Comparison of ENCODE assay signal across 15 mouse cellular contexts in the genomic region with DNA sequence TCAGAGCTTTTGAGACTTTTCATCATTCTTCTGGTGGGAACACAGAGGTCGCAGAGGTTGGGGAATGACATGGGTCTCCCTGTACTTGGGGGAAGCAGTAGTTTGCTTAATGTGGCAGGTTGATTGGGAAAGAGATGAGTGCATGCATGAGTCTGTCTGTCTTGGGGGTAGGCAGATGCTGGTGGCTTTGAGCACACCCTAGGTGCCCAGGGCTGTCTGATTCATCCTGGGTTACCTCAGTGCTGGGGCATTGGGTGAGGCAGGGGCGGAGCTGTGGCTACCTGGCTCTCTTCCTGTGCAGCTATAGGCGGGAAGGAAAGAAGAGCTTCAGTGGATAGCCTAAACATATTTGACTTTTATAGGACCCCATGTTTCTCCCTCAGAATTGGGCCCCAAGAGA. TPM values are rescaled to one million over a fixed set of nuclear protein-coding genes. Genes with fewer than 3 reads are reported as not detected.
A peak's percentile ranks its signal among the peaks of the same experiment; 100 is the strongest.
DNase-seq lines count a peak whose midpoint lies in the region; ATAC-seq and TF ChIP-seq lines count a peak whose summit lies in the region.
"Had no signal": no experiment of that assay in that cellular context is flagged by ENCODE, and none has a peak within 500 bp of the region (broad histone marks: within the 10 kb centered on the region; RNA-seq: fewer than 3 reads in every experiment).

No protein-coding gene starts in this region.

- H3K36me3 ChIP-seq in hindbrain, embryonic 10.5 days: peaks cover 38% of the 10 kb centered on the region
- peaks cover 30% of the 10 kb centered on the region for H3K36me3 ChIP-seq in hindbrain, embryonic 13.5 days
- peaks cover 20% of the 10 kb centered on the region for H3K36me3 ChIP-seq in neural tube, embryonic 15.5 days
- H3K36me3 ChIP-seq in stomach, postnatal 0 days (ENCODE audit: control insufficient read depth, insufficient read depth, low read length): peaks cover 5% of the 10 kb centered on the region

- peaks cover 85% of the 10 kb centered on the region for H3K4me1 ChIP-seq in cerebellum, adult 2 months (ENCODE audit: control insufficient read depth, insufficient read depth, low read length)
- H3K4me1 ChIP-seq in hindbrain, embryonic 10.5 days (replicated peaks): peaks cover 48% of the 10 kb centered on the region
- H3K4me1 ChIP-seq in hindbrain, embryonic 13.5 days (replicated peaks): peaks cover 56% of the 10 kb centered on the region
- H3K4me1 ChIP-seq in neural tube, embryonic 15.5 days: peaks cover 50% of the 10 kb centered on the region
- H3K4me1 ChIP-seq in stomach, postnatal 0 days (replicated peaks; ENCODE audit: control insufficient read depth, insufficient read depth): peaks cover 6% of the 10 kb centered on the region

- no peak overlapping the region for H3K4me3 ChIP-seq in cerebellum, adult 2 months (replicated peaks; ENCODE audit: insufficient read depth, low read depth, low read length)
- no peak overlapping the region for H3K4me3 ChIP-seq in hindbrain, embryonic 10.5 days
- H3K4me3 ChIP-seq in hindbrain, embryonic 13.5 days: no peak overlapping the region
- H3K4me3 ChIP-seq in neural tube, embryonic 15.5 days (replicated peaks): no peak overlapping the region
- no peak overlapping the region for H3K4me3 ChIP-seq in stomach, postnatal 0 days (ENCODE audit: low read depth, low read length)
- H3K4me3 ChIP-seq: erythroblast, embryonic 14.5 days; liver, embryonic 15.5 days had no signal

- no peak for TF ChIP-seq EP300 in stomach, postnatal 0 days (optimal IDR thresholded peaks at IDR 0.05)

- no peak for DNase-seq in cerebellum, adult 2 months
- no peak for DNase-seq in hindbrain, embryonic 10.5 days (ENCODE audit: low spot score)
- no peak for DNase-seq in neural tube, embryonic 10.5 days (ENCODE audit: extremely low spot score, low spot score)
- peak; percentile 61 for DNase-seq in stomach, postnatal 0 days (ENCODE audit: low spot score)
- DNase-seq in spleen, adult 12 weeks (ENCODE audit: low spot score): no peak
- DNase-seq: B cell, adult 2 months; retina, postnatal 1 day had no signal

- no peak for ATAC-seq in cerebellum, adult (ENCODE audit: insufficient number of reproducible peaks, low FRiP score, low TSS enrichment)
- ATAC-seq in hindbrain, embryonic 13.5 days (ENCODE audit: low FRiP score): no peak
- ATAC-seq in neural tube, embryonic 15.5 days (ENCODE audit: low FRiP score): no peak
- peak; percentile 61 for ATAC-seq in stomach, postnatal 0 days (ENCODE audit: low FRiP score, low TSS enrichment)
- ATAC-seq: activated CD4-positive, CD25-positive, alpha-beta regulatory T cell, adult 4 months had no signal

- H3K9me3 ChIP-seq in hindbrain, embryonic 10.5 days: no peaks in the 10 kb centered on the region
- no peaks in the 10 kb centered on the region for H3K9me3 ChIP-seq in hindbrain, embryonic 13.5 days
- no peaks in the 10 kb centered on the region for H3K9me3 ChIP-seq in neural tube, embryonic 15.5 days (replicated peaks)
- H3K9me3 ChIP-seq in stomach, postnatal 0 days (ENCODE audit: control insufficient read depth, low read length): no peaks in the 10 kb centered on the region
- H3K9me3 ChIP-seq: liver, embryonic 15.5 days had no signal

- WGBS in cerebellum, adult 2 months: 56% methylated on average over 3 of the region's 3 CpGs
- WGBS in hindbrain, embryonic 10.5 days: 97% methylated on average over 3 of the region's 3 CpGs
- WGBS in hindbrain, embryonic 13.5 days: 92% methylated on average over 3 of the region's 3 CpGs
- 93% methylated on average over 3 of the region's 3 CpGs for WGBS in neural tube, embryonic 15.5 days
- 79% methylated on average over 3 of the region's 3 CpGs for WGBS in stomach, postnatal 0 days

- no peak overlapping the region for H3K9ac ChIP-seq in hindbrain, embryonic 13.5 days
- H3K9ac ChIP-seq in neural tube, embryonic 15.5 days (replicated peaks): no peak overlapping the region
- no peak overlapping the region; the same call in 1 of the 2 replicates for H3K9ac ChIP-seq in stomach, postnatal 0 days (ENCODE audit: low read length)
- H3K9ac ChIP-seq: liver, embryonic 15.5 days had no signal

- H3K27ac ChIP-seq in cerebellum, adult 2 months (ENCODE audit: insufficient read depth, low read length): peak overlapping the region; percentile 98
- peak overlapping the region; percentile 60 for H3K27ac ChIP-seq in hindbrain, embryonic 10.5 days
- H3K27ac ChIP-seq in hindbrain, embryonic 13.5 days: no peak overlapping the region
- H3K27ac ChIP-seq in neural tube, embryonic 15.5 days (replicated peaks): 0 out of 2 replicates have a peak overlapping the region, but pooled peaks have one; percentile 33
- peak overlapping the region; percentile 56 for H3K27ac ChIP-seq in stomach, postnatal 0 days (replicated peaks)
- H3K27ac ChIP-seq: liver, embryonic 15.5 days had no signal

- H3K4me2 ChIP-seq in hindbrain, embryonic 13.5 days: no peak overlapping the region
- H3K4me2 ChIP-seq in neural tube, embryonic 15.5 days: no peak overlapping the region
- no peak overlapping the region for H3K4me2 ChIP-seq in stomach, postnatal 0 days (replicated peaks; ENCODE audit: low read depth)
- H3K4me2 ChIP-seq: liver, embryonic 15.5 days had no signal

- TF ChIP-seq POLR2A in cerebellum, adult 2 months (IDR thresholded peaks at IDR 0.05; ENCODE audit: borderline replicate concordance, insufficient read depth, low read length): no peak

- no peaks in the 10 kb centered on the region for H3K27me3 ChIP-seq in cerebellum, adult 2 months (ENCODE audit: control insufficient read depth, insufficient read depth, low read length)
- no peaks in the 10 kb centered on the region for H3K27me3 ChIP-seq in hindbrain, embryonic 10.5 days (ENCODE audit: insufficient read depth, poor library complexity, severe bottlenecking)
- H3K27me3 ChIP-seq in hindbrain, embryonic 13.5 days: no peaks in the 10 kb centered on the region
- no peaks in the 10 kb centered on the region for H3K27me3 ChIP-seq in neural tube, embryonic 15.5 days (replicated peaks)
- H3K27me3 ChIP-seq in stomach, postnatal 0 days (ENCODE audit: control insufficient read depth, insufficient read depth, low read length): no peaks in the 10 kb centered on the region
- H3K27me3 ChIP-seq: liver, embryonic 15.5 days had no signal

- TF ChIP-seq CTCF in cerebellum, adult 2 months (IDR thresholded peaks at IDR 0.05; ENCODE audit: borderline replicate concordance, insufficient read depth, low read depth, low read length): no peak
- no peak for TF ChIP-seq CTCF in stomach, postnatal 0 days (IDR thresholded peaks at IDR 0.05; ENCODE audit: low read depth)

RNA-seq across cellular contexts. Expression of gene Akt2, which starts 16.8 kb away (rescaled TPM):
- polyA plus RNA-seq in cerebellum, adult 2 months (2012; rRNA removed): 106 and 119 TPM in 2 replicates
- polyA plus RNA-seq in hindbrain, embryonic 10.5 days (2016; fragmentation: Nextera tagmentation; extraction: Ambion mirVana): 89.0 and 93.5 TPM in 2 replicates
- polyA plus RNA-seq in hindbrain, embryonic 13.5 days (2015; fragmentation: Nextera tagmentation; extraction: Ambion mirVana): 68.0 and 71.0 TPM in 2 replicates
- polyA plus RNA-seq in neural tube, embryonic 15.5 days (2015; fragmentation: Nextera tagmentation; extraction: Ambion mirVana): 52.0 and 59.7 TPM in 2 replicates
- 42.6 and 46.5 TPM in 2 replicates for polyA plus RNA-seq in stomach, postnatal 0 days (2015; fragmentation: Nextera tagmentation; extraction: Ambion mirVana)

RNA-seq across cellular contexts. Expression of gene Ttc9b, which starts 45.6 kb away (rescaled TPM):
- 62.2 and 67.5 TPM in 2 replicates for polyA plus RNA-seq in cerebellum, adult 2 months (2012; rRNA removed)
- polyA plus RNA-seq in hindbrain, embryonic 10.5 days (2016; fragmentation: Nextera tagmentation; extraction: Ambion mirVana): 3.3 and 10.9 TPM in 2 replicates
- polyA plus RNA-seq in hindbrain, embryonic 13.5 days (2015; fragmentation: Nextera tagmentation; extraction: Ambion mirVana): 50.2 and 52.0 TPM in 2 replicates
- polyA plus RNA-seq in neural tube, embryonic 15.5 days (2015; fragmentation: Nextera tagmentation; extraction: Ambion mirVana): 78.0 and 99.5 TPM in 2 replicates
- 1.4 and 1.6 TPM in 2 replicates for polyA plus RNA-seq in stomach, postnatal 0 days (2015; fragmentation: Nextera tagmentation; extraction: Ambion mirVana)
- polyA plus RNA-seq: activated CD4-positive, CD25-positive, alpha-beta regulatory T cell, adult 4 months; erythroblast, embryonic 14.5 days; kidney, postnatal 0 days; thymus, postnatal 0 days had no signal

RNA-seq across cellular contexts. Expression of gene 2310022A10Rik, which starts 55.1 kb away (rescaled TPM):
- 45.7 and 46.2 TPM in 2 replicates for polyA plus RNA-seq in cerebellum, adult 2 months (2012; rRNA removed)
- polyA plus RNA-seq in hindbrain, embryonic 10.5 days (2016; fragmentation: Nextera tagmentation; extraction: Ambion mirVana): 36.3 and 39.3 TPM in 2 replicates
- 32.1 and 34.0 TPM in 2 replicates for polyA plus RNA-seq in hindbrain, embryonic 13.5 days (2015; fragmentation: Nextera tagmentation; extraction: Ambion mirVana)
- polyA plus RNA-seq in neural tube, embryonic 15.5 days (2015; fragmentation: Nextera tagmentation; extraction: Ambion mirVana): 32.6 and 33.9 TPM in 2 replicates
- polyA plus RNA-seq in stomach, postnatal 0 days (2015; fragmentation: Nextera tagmentation; extraction: Ambion mirVana): 11.4 TPM in 2 replicates

RNA-seq across cellular contexts. Expression of gene Pld3, which starts 55.1 kb away (rescaled TPM):
- 220 and 242 TPM in 2 replicates for polyA plus RNA-seq in cerebellum, adult 2 months (2012; rRNA removed)
- polyA plus RNA-seq in hindbrain, embryonic 10.5 days (2016; fragmentation: Nextera tagmentation; extraction: Ambion mirVana): 55.7 and 73.2 TPM in 2 replicates
- polyA plus RNA-seq in hindbrain, embryonic 13.5 days (2015; fragmentation: Nextera tagmentation; extraction: Ambion mirVana): 126 TPM in 2 replicates
- polyA plus RNA-seq in neural tube, embryonic 15.5 days (2015; fragmentation: Nextera tagmentation; extraction: Ambion mirVana): 187 and 191 TPM in 2 replicates
- 117 and 128 TPM in 2 replicates for polyA plus RNA-seq in stomach, postnatal 0 days (2015; fragmentation: Nextera tagmentation; extraction: Ambion mirVana)
